Mouse (Mus musculus) testis, adult 2 months (tissue): ENCODE measurements around the gene Gm20388.

Source experiments
- CTCF ChIP-seq: fragments of 200-500 bp; IDR thresholded peaks from 2 replicates; pipeline ENCODE4 v1.5.1; 2012; ENCODE audit warnings: low read depth, mild to moderate bottlenecking, inconsistent platforms, low read length, moderate library complexity; ENCODE audit not compliant: control insufficient read depth, insufficient read depth, insufficient replicate concordance
- POLR2A ChIP-seq: fragments of 200-500 bp; IDR thresholded peaks from 2 replicates; pipeline ENCODE4 v1.6.1; 2012; ENCODE audit warnings: low read depth, mild to moderate bottlenecking, inconsistent platforms, low read length, moderate library complexity; ENCODE audit not compliant: control insufficient read depth

DNA sequence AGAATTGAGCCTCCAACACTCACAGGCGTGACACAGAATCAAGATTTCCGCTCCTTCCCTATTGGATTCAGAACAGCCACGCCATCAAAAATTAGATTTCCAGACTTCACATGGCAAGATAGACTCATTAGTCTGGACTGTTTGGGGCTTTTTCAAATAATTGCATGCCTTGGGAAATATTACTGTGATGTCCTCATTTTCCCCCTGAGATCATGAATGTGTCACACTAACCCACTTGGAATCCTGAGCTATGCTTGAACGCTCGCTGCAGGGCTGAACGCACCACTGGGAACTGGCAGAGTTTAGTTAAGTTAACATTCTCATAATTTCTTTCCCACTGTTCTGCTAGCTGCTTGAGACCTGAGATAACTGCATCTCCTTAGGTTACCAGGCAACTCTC, 1329.0 kb downstream of the Gm20388 start:
- TF ChIP-seq CTCF (no peak), POLR2A (no peak)
